In genomic region chr2:131159491-131159910, GRCm38 (mm10) we compare ENCODE assay signal across 8 mouse cellular contexts. TPM values are rescaled to one million over a fixed set of nuclear protein-coding genes. Genes with fewer than 3 reads are reported as not detected.
A peak's percentile ranks its signal among the peaks of the same experiment; 100 is the strongest.
DNase-seq lines count a peak whose midpoint lies in the region; ATAC-seq and TF ChIP-seq lines count a peak whose summit lies in the region.

No protein-coding gene starts in this region.

- under 1% methylated on average over 18 of the region's 18 CpGs for WGBS in hindbrain, embryonic 14.5 days
- WGBS in lung, adult 2 months: under 1% methylated on average over 18 of the region's 18 CpGs
- under 1% methylated on average over 18 of the region's 18 CpGs for WGBS in neural tube, embryonic 15.5 days

- TF ChIP-seq POLR2A in testis, adult 2 months (IDR thresholded peaks at IDR 0.05; ENCODE audit: control insufficient read depth, low read depth, low read length): peak; percentile 40; the same call in 1 of the 2 replicates
- no peak for TF ChIP-seq POLR2A in lung, adult 2 months (IDR thresholded peaks at IDR 0.05; ENCODE audit: borderline replicate concordance, extremely low read depth, low read depth, low read length)

- TF ChIP-seq CTCF in testis, adult 2 months (IDR thresholded peaks at IDR 0.05; ENCODE audit: control insufficient read depth, insufficient read depth, insufficient replicate concordance, low read depth, low read length): no peak
- no peak for TF ChIP-seq CTCF in lung, adult 2 months (IDR thresholded peaks at IDR 0.05; ENCODE audit: insufficient read depth, low read length)

- H3K4me1 ChIP-seq in testis, adult 2 months (ENCODE audit: control insufficient read depth, insufficient read depth, low read length): peaks cover 9% of the 10 kb centered on the region
- peaks cover 26% of the 10 kb centered on the region for H3K4me1 ChIP-seq in hindbrain, embryonic 14.5 days (replicated peaks; ENCODE audit: control insufficient read depth, insufficient read depth, low read length)
- H3K4me1 ChIP-seq in lung, adult 2 months (ENCODE audit: control insufficient read depth, insufficient read depth, low read length): peaks cover 2% of the 10 kb centered on the region; the same call in 1 of the 2 replicates
- peaks cover 41% of the 10 kb centered on the region for H3K4me1 ChIP-seq in neural tube, embryonic 15.5 days

- peak overlapping the region; percentile 91 for H3K9ac ChIP-seq in hindbrain, embryonic 14.5 days
- peak overlapping the region; percentile 83 for H3K9ac ChIP-seq in neural tube, embryonic 15.5 days (replicated peaks)

- no peaks in the 10 kb centered on the region for H3K9me3 ChIP-seq in hindbrain, embryonic 14.5 days (ENCODE audit: control insufficient read depth, low read length)
- no peaks in the 10 kb centered on the region for H3K9me3 ChIP-seq in neural tube, embryonic 15.5 days (replicated peaks)

- H3K27ac ChIP-seq in testis, adult 2 months (ENCODE audit: control insufficient read depth, insufficient read depth, low read depth, low read length): peak overlapping the region; percentile 95
- peak overlapping the region; percentile 82 for H3K27ac ChIP-seq in hindbrain, embryonic 14.5 days
- H3K27ac ChIP-seq in neural tube, embryonic 15.5 days (replicated peaks): peak overlapping the region; percentile 93

- peak; percentile 40 for DNase-seq in adrenal gland, postnatal 25 days
- no peak for DNase-seq in adrenal gland, adult (ENCODE audit: inconsistent age in 2 of 2, low spot score in 1 of 2)
- no peak for DNase-seq in testis, postnatal 14 days (ENCODE audit: low spot score)
- DNase-seq in hindbrain, embryonic 14.5 days (ENCODE audit: low spot score): no peak
- DNase-seq in lung, adult 2 months: no peak
- DNase-seq in urinary bladder, postnatal 10 days (ENCODE audit: low spot score): no peak

- peak; percentile 76 for ATAC-seq in hindbrain, embryonic 14.5 days (ENCODE audit: low FRiP score)
- ATAC-seq in neural tube, embryonic 15.5 days (ENCODE audit: low FRiP score): peak; percentile 63

- no peaks in the 10 kb centered on the region for H3K27me3 ChIP-seq in testis, adult 2 months (ENCODE audit: control insufficient read depth, insufficient read depth, low read length)
- no peaks in the 10 kb centered on the region for H3K27me3 ChIP-seq in hindbrain, embryonic 14.5 days (ENCODE audit: control insufficient read depth, insufficient read depth, low read length)
- H3K27me3 ChIP-seq in neural tube, embryonic 15.5 days (replicated peaks): no peaks in the 10 kb centered on the region

- peak overlapping the region; percentile 92 for H3K4me2 ChIP-seq in hindbrain, embryonic 14.5 days (replicated peaks)
- peak overlapping the region; percentile 83 for H3K4me2 ChIP-seq in neural tube, embryonic 15.5 days

- H3K36me3 ChIP-seq in testis, adult 2 months (ENCODE audit: control insufficient read depth, insufficient read depth, low read length): peaks cover 3% of the 10 kb centered on the region
- peaks cover 6% of the 10 kb centered on the region for H3K36me3 ChIP-seq in hindbrain, embryonic 14.5 days (replicated peaks; ENCODE audit: control insufficient read depth, insufficient read depth)
- no peaks in the 10 kb centered on the region; the same call in 1 of the 2 replicates for H3K36me3 ChIP-seq in neural tube, embryonic 15.5 days

- H3K4me3 ChIP-seq in testis, adult 2 months (ENCODE audit: control insufficient read depth, low read depth, low read length): peak overlapping the region; percentile 92
- peak overlapping the region; percentile 77 for H3K4me3 ChIP-seq in hindbrain, embryonic 14.5 days (replicated peaks; ENCODE audit: low read length)
- H3K4me3 ChIP-seq in lung, adult 2 months (replicated peaks; ENCODE audit: extremely low read depth, low read depth, low read length): peak overlapping the region; percentile 70
- H3K4me3 ChIP-seq in neural tube, embryonic 15.5 days (replicated peaks): peak overlapping the region; percentile 85

RNA-seq across cellular contexts. Expression of gene 1700037H04Rik, which starts 0.4 kb away (rescaled TPM):
- total RNA-seq in adrenal gland, postnatal 25 days (2021): 59.8 and 74.8 TPM in 2 replicates
- polyA plus RNA-seq in testis, adult 2 months (2012; rRNA removed): 827 and 879 TPM in 2 replicates
- 87.3 and 88.5 TPM in 2 replicates for polyA plus RNA-seq in hindbrain, embryonic 14.5 days (2014; fragmentation: Nextera tagmentation; extraction: Ambion mirVana)
- polyA plus RNA-seq in lung, adult 2 months (2012; rRNA removed): 67.6 and 76.4 TPM in 2 replicates
- 79.1 and 83.2 TPM in 2 replicates for polyA plus RNA-seq in neural tube, embryonic 15.5 days (2015; fragmentation: Nextera tagmentation; extraction: Ambion mirVana)

RNA-seq across cellular contexts. Expression of gene Cenpb, which starts 20.4 kb away (rescaled TPM):
- total RNA-seq in adrenal gland, postnatal 25 days (2021): 52.9 and 66.5 TPM in 2 replicates
- polyA plus RNA-seq in testis, adult 2 months (2012; rRNA removed): 7.6 and 7.9 TPM in 2 replicates
- 9.3 and 10.3 TPM in 2 replicates for polyA plus RNA-seq in hindbrain, embryonic 14.5 days (2014; fragmentation: Nextera tagmentation; extraction: Ambion mirVana)
- 131 and 138 TPM in 2 replicates for polyA plus RNA-seq in lung, adult 2 months (2012; rRNA removed)
- 11.5 and 12.6 TPM in 2 replicates for polyA plus RNA-seq in neural tube, embryonic 15.5 days (2015; fragmentation: Nextera tagmentation; extraction: Ambion mirVana)

RNA-seq across cellular contexts. Expression of gene Gm11037, which starts 26.2 kb away (rescaled TPM):
- total RNA-seq in adrenal gland, postnatal 25 days (2021): not detected in 2 replicates
- not detected in 2 replicates for polyA plus RNA-seq in testis, adult 2 months (2012; rRNA removed)
- polyA plus RNA-seq in hindbrain, embryonic 14.5 days (2014; fragmentation: Nextera tagmentation; extraction: Ambion mirVana): not detected in 2 replicates
- polyA plus RNA-seq in lung, adult 2 months (2012; rRNA removed): not detected in 2 replicates
- polyA plus RNA-seq in neural tube, embryonic 15.5 days (2015; fragmentation: Nextera tagmentation; extraction: Ambion mirVana): not detected in 2 replicates

RNA-seq across cellular contexts. Expression of gene Cdc25b, which starts 27.2 kb away (rescaled TPM):
- total RNA-seq in adrenal gland, postnatal 25 days (2021): 8.3 and 10.8 TPM in 2 replicates
- 2.9 and 3.1 TPM in 2 replicates for polyA plus RNA-seq in testis, adult 2 months (2012; rRNA removed)
- polyA plus RNA-seq in hindbrain, embryonic 14.5 days (2014; fragmentation: Nextera tagmentation; extraction: Ambion mirVana): 26.9 and 27.6 TPM in 2 replicates
- polyA plus RNA-seq in lung, adult 2 months (2012; rRNA removed): 34.5 and 39.1 TPM in 2 replicates
- polyA plus RNA-seq in neural tube, embryonic 15.5 days (2015; fragmentation: Nextera tagmentation; extraction: Ambion mirVana): 21.0 and 31.3 TPM in 2 replicates

RNA-seq across cellular contexts. Expression of gene Spef1, which starts 27.6 kb away (rescaled TPM):
- 5.0 and 7.6 TPM in 2 replicates for total RNA-seq in adrenal gland, postnatal 25 days (2021)
- 13.1 and 14.8 TPM in 2 replicates for polyA plus RNA-seq in testis, adult 2 months (2012; rRNA removed)
- 11.5 and 11.8 TPM in 2 replicates for polyA plus RNA-seq in hindbrain, embryonic 14.5 days (2014; fragmentation: Nextera tagmentation; extraction: Ambion mirVana)
- 16.6 and 19.2 TPM in 2 replicates for polyA plus RNA-seq in lung, adult 2 months (2012; rRNA removed)
- polyA plus RNA-seq in neural tube, embryonic 15.5 days (2015; fragmentation: Nextera tagmentation; extraction: Ambion mirVana): 7.6 and 8.0 TPM in 2 replicates
